Mouse (Mus musculus) gastrocnemius, postnatal 36 days (tissue): ENCODE data around the gene Upk1a. TPM values are rescaled to one million over a fixed set of nuclear protein-coding genes. Genes with fewer than 3 reads are reported as not detected.

ENCODE experiments used
- microRNA-seq, 2 experiments: library from miRNA; unstranded; fragments of <30 nt; microRNA quantifications; one replicate each; pipeline ENCODE4 v1.2.0; 2021
- total RNA-seq, 2 experiments: library from RNA; stranded (reverse); gene quantifications; 2 replicates each; pipeline ENCODE4 v1.2.3; 2021

The Upk1a gene
- total RNA-seq, 2 experiments from 2014 or later: not detected

Small RNA genes within 50 kb of the gene (microRNA-seq; reads per million reads assigned to microRNA genes)
- 0 to 1.5 reads per million in 2 experiments for gene Mir3569

Other genes starting within 250 kb of the Upk1a start
- 1 to 10 TPM; 2.9 to 5.7 TPM for gene Tyrobp, start 199.1 kb downstream of the Upk1a start, total RNA-seq
- under 1 TPM in 1 of 2 experiments, not detected in 1; 0.86 TPM for gene Hcst, start 193.0 kb downstream of the Upk1a start, total RNA-seq
- gene Nfkbid, start 191.1 kb downstream of the Upk1a start, total RNA-seq: under 1 TPM; 0.12 to 0.20 TPM
- gene Aplp1, start 167.3 kb downstream of the Upk1a start, total RNA-seq: 1 to 10 TPM in 1 of 2 experiments, under 1 TPM in 1; 0.62 to 1.0 TPM
- not detected for gene Kirrel2, start 155.2 kb downstream of the Upk1a start, total RNA-seq
- gene Nphs1, start 154.5 kb downstream of the Upk1a start, total RNA-seq: not detected
- not detected for gene Prodh2, start 119.2 kb downstream of the Upk1a start, total RNA-seq
- 1 to 10 TPM in 1 of 2 experiments, under 1 TPM in 1; 0.49 to 1.0 TPM for gene Arhgap33, start 77.8 kb downstream of the Upk1a start, total RNA-seq
- 1,000 to 10,000 TPM; 1,132 to 1,502 TPM for gene Hspb6, start 60.7 kb downstream of the Upk1a start, total RNA-seq
- 1 to 10 TPM; 3.3 to 8.2 TPM for gene Proser3, start 60.5 kb downstream of the Upk1a start, total RNA-seq
- 10 to 100 TPM in 1 of 2 experiments, 1 to 10 TPM in 1; 9.6 to 12.4 TPM for gene Lin37, start 53.0 kb downstream of the Upk1a start, total RNA-seq
- 10 to 100 TPM; 51.8 to 52.3 TPM for gene U2af1l4, start 49.5 kb downstream of the Upk1a start, total RNA-seq
- 1 to 10 TPM; 1.8 TPM for gene Gm49396, start 49.5 kb downstream of the Upk1a start, total RNA-seq
- gene Psenen, start 49.2 kb downstream of the Upk1a start, total RNA-seq: 10 to 100 TPM; 95.1 to 99.1 TPM
- under 1 TPM in 1 of 2 experiments, not detected in 1; 0.38 TPM for gene Igflr1, start 47.4 kb downstream of the Upk1a start, total RNA-seq
- gene Kmt2b, start 24.1 kb downstream of the Upk1a start, total RNA-seq: 10 to 100 TPM; 13.4 to 16.0 TPM
- not detected for gene Zbtb32, start 13.9 kb downstream of the Upk1a start, total RNA-seq
- gene Cox6b1, start 13.3 kb upstream of the Upk1a start, total RNA-seq: 1,000 to 10,000 TPM; 1,738 to 1,902 TPM
- not detected for gene Etv2, start 23.0 kb upstream of the Upk1a start, total RNA-seq
- gene Rbm42, start 37.5 kb upstream of the Upk1a start, total RNA-seq: 10 to 100 TPM; 35.7 to 38.1 TPM
- gene Haus5, start 52.1 kb upstream of the Upk1a start, total RNA-seq: 1 to 10 TPM; 2.9 to 3.2 TPM
- 1 to 10 TPM; 2.5 to 2.7 TPM for gene Pmis2, start 58.8 kb upstream of the Upk1a start, total RNA-seq
- not detected for gene 2200002J24Rik, start 86.1 kb upstream of the Upk1a start, total RNA-seq
- under 1 TPM; 0.27 to 0.28 TPM for gene Atp4a, start 99.4 kb upstream of the Upk1a start, total RNA-seq
- gene Tmem147, start 116.7 kb upstream of the Upk1a start, total RNA-seq: 100 to 1,000 TPM; 251 to 273 TPM
- gene Gapdhs, start 130.8 kb upstream of the Upk1a start, total RNA-seq: not detected
- 1 to 10 TPM; 1.7 to 3.9 TPM for gene Sbsn, start 138.6 kb upstream of the Upk1a start, total RNA-seq
- under 1 TPM in 1 of 2 experiments, not detected in 1; 0.56 TPM for gene Dmkn, start 150.9 kb upstream of the Upk1a start, total RNA-seq
- not detected for gene Krtdap, start 175.0 kb upstream of the Upk1a start, total RNA-seq
- gene Ffar2, start 210.9 kb upstream of the Upk1a start, total RNA-seq: under 1 TPM in 1 of 2 experiments, not detected in 1; 0.35 TPM
- not detected for gene Ffar3, start 243.3 kb upstream of the Upk1a start, total RNA-seq
- not detected for gene Ffar1, start 248.7 kb upstream of the Upk1a start, total RNA-seq